Mouse (Mus musculus): Measurements from ENCODE around the gene Plekhg5.

DNA sequence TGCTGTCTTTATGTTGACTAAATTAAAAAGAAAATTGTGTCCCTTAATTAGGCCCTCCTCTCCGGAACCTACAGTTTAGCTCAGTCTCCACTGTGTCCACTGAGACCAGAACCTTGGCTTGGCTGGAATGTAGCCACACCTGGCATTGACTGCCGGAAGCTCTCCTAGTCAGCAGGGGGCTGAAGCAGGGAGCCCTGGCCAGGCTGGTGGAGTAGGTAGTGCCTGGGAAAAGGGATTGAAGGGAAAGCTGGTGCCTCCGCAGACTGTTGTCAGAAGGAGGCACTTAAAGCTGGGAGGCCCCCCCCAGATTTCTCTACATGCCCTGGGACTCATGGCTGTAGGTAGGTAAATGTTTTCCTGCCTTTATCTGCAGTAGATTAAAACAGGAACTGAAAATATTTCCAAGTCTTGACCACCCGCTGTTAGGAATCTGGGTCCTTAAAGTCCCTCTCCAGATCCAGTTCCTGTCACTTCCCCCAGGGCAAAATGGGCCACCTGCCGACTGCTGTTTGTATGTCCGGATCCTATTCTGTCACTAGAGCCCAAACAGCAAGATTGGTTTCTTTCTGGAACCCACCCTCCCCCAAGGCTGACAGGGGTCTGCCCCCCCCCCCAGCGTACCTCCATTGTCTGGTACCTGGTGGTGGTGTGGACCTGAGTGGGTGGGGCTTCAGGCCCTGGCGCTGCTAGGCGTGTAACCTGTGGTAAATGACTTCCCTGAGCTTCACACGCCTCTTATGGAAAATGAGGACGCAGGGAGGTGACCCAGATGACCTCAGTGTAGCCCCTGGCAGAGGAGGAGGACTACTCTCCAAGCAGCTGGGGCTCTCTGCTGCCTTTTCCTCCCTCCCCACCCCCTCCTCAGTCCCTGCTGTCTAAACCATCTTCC lies 25.9 kb downstream of the Plekhg5 start:
- TF ChIP-seq CTCF (conservative IDR thresholded peaks at IDR 0.05; ENCODE audit: insufficient read depth, insufficient read length, low read depth, low read length): no peak
- no peak for TF ChIP-seq POLR2A (IDR thresholded peaks at IDR 0.05; ENCODE audit: low read depth, low read length)

Measured in kidney, adult 2 months (tissue).